Mouse (Mus musculus) liver, embryonic 12.5 days (tissue): Measurements from ENCODE around the gene Gng7. TPM values are rescaled to one million over a fixed set of nuclear protein-coding genes. Genes with fewer than 3 reads are reported as not detected.

ENCODE experiments used
- ATAC-seq: fragments of 200-750 bp; cut with Nextera tagmentation; 2 replicates; pipeline ENCODE4 v1.8.0; 2017; ENCODE audit warnings: moderate number of reproducible peaks, mild to moderate bottlenecking, moderate library complexity
- H3K27ac ChIP-seq: fragments of 300-500 bp; sonication (generic); 2 replicates; pipeline ENCODE4 v1.5.1; 2016; ENCODE audit warnings: mild to moderate bottlenecking
- H3K27me3 ChIP-seq: fragments of 300-500 bp; sonication (generic); replicated peaks from 2 replicates; pipeline ENCODE4 v1.6.1; 2016; ENCODE audit warnings: mild to moderate bottlenecking, moderate library complexity
- H3K36me3 ChIP-seq: fragments of 300-500 bp; sonication (generic); 2 replicates; pipeline ENCODE4 v1.6.1; 2016; ENCODE audit warnings: mild to moderate bottlenecking, moderate library complexity
- H3K4me1 ChIP-seq: fragments of 300-500 bp; sonication (generic); 2 replicates; pipeline ENCODE4 v1.6.1; 2016
- H3K4me2 ChIP-seq: fragments of 300-500 bp; sonication (generic); 2 replicates; pipeline ENCODE4 v1.6.1; 2016; ENCODE audit warnings: mild to moderate bottlenecking, moderate library complexity
- H3K4me3 ChIP-seq: fragments of 300-500 bp; sonication (generic); 2 replicates; pipeline ENCODE4 v1.5.1; 2016; ENCODE audit warnings: mild to moderate bottlenecking, moderate library complexity
- H3K9ac ChIP-seq: fragments of 300-500 bp; sonication (generic); 2 replicates; pipeline ENCODE4 v1.6.1; 2016; ENCODE audit warnings: mild to moderate bottlenecking, moderate library complexity
- H3K9me3 ChIP-seq: fragments of 300-500 bp; sonication (generic); replicated peaks from 2 replicates; pipeline ENCODE4 v1.6.1; 2016; ENCODE audit warnings: mild to moderate bottlenecking, moderate library complexity
- WGBS: fragments of 180-500 bp; shearing (Covaris S2); methylation state at CpG from one replicate; pipeline ENCODE4 v1.1.7; 2016; ENCODE audit not compliant: insufficient replicate concordance; 5-methylcytosine and 5-hydroxymethylcytosine counted together
- polyA plus RNA-seq: library from polyadenylated mRNA; unstranded; fragments of >200 nt; fragmentation: Nextera tagmentation; extraction: Ambion mirVana; gene quantifications from 2 replicates; pipeline ENCODE4 v1.2.1, GENCODE M21; 2016

Gng7 gene
- polyA plus RNA-seq, 1 experiment from 2014 or later: 0.80 TPM

- H3K27ac ChIP-seq: no peak overlapping the region
- ATAC-seq: no peak
- no peak overlapping the region for H3K4me3 ChIP-seq
- peaks cover 72% of the 10 kb centered on the region for H3K27me3 ChIP-seq
- no peak overlapping the region for H3K9ac ChIP-seq
- no peak overlapping the region for H3K4me2 ChIP-seq
- H3K9me3 ChIP-seq: no peaks in the 10 kb centered on the region
- peaks cover 24% of the 10 kb centered on the region for H3K4me1 ChIP-seq
- no peaks in the 10 kb centered on the region for H3K36me3 ChIP-seq
- WGBS: 67% methylated on average over 5 of the region's 5 CpGs
These were observed 9.7 kb upstream of the Gng7 start for GRCm38 (mm10) chr10:81024346-81024937.

- Histone ChIP-seq H3K27ac (no peak overlapping the region), H3K27me3 (peaks cover 72% of the 10 kb centered on the region), H3K4me1 (peaks cover 19% of the 10 kb centered on the region), H3K4me2 (no peak overlapping the region), H3K4me3 (no peak overlapping the region), H3K9ac (no peak overlapping the region), H3K36me3 (no peaks in the 10 kb centered on the region), H3K9me3 (no peaks in the 10 kb centered on the region)
- WGBS: 42% methylated on average over 8 of the region's 8 CpGs
- ATAC-seq: no peak
These were observed 8.0 kb upstream of the Gng7 start for GRCm38 (mm10) chr10:81022744-81023143.

- H3K27me3 ChIP-seq: peaks cover 67% of the 10 kb centered on the region
- no peaks in the 10 kb centered on the region for H3K36me3 ChIP-seq
- peaks cover 19% of the 10 kb centered on the region for H3K4me1 ChIP-seq
- ATAC-seq: no peak
- H3K4me2 ChIP-seq: no peak overlapping the region
- H3K9me3 ChIP-seq: no peaks in the 10 kb centered on the region
- H3K4me3 ChIP-seq: no peak overlapping the region
- H3K9ac ChIP-seq: no peak overlapping the region
- H3K27ac ChIP-seq: no peak overlapping the region
- 7% methylated on average over 26 of the region's 26 CpGs for WGBS
These were observed 6.9 kb upstream of the Gng7 start for GRCm38 (mm10) chr10:81021547-81022110.

GRCm38 (mm10) chr10:81020207-81020606 is 5.5 kb upstream of the Gng7 start:
- WGBS: 44% methylated on average over 2 of the region's 2 CpGs
- H3K9me3 ChIP-seq: no peaks in the 10 kb centered on the region

GRCm38 (mm10) chr10:81019687-81020086 is 4.9 kb upstream of the Gng7 start:
- no peak for ATAC-seq
- Histone ChIP-seq H3K27ac (no peak overlapping the region), H3K9ac (no peak overlapping the region), H3K27me3 (peaks cover 51% of the 10 kb centered on the region), H3K4me1 (peaks cover 21% of the 10 kb centered on the region), H3K9me3 (no peaks in the 10 kb centered on the region), H3K4me3 (no peak overlapping the region), H3K4me2 (no peak overlapping the region), H3K36me3 (no peaks in the 10 kb centered on the region)
- WGBS: 51% methylated on average over 6 of the region's 6 CpGs

More at GRCm38 (mm10) chr10:81020207-81020606, 5.5 kb upstream of the Gng7 start:
- no peak overlapping the region for H3K9ac ChIP-seq
- H3K4me2 ChIP-seq: no peak overlapping the region
- H3K4me3 ChIP-seq: no peak overlapping the region
- no peak overlapping the region for H3K27ac ChIP-seq
- H3K4me1 ChIP-seq: peaks cover 21% of the 10 kb centered on the region
- H3K36me3 ChIP-seq: no peaks in the 10 kb centered on the region
- ATAC-seq: no peak
- H3K27me3 ChIP-seq: peaks cover 56% of the 10 kb centered on the region

DNA sequence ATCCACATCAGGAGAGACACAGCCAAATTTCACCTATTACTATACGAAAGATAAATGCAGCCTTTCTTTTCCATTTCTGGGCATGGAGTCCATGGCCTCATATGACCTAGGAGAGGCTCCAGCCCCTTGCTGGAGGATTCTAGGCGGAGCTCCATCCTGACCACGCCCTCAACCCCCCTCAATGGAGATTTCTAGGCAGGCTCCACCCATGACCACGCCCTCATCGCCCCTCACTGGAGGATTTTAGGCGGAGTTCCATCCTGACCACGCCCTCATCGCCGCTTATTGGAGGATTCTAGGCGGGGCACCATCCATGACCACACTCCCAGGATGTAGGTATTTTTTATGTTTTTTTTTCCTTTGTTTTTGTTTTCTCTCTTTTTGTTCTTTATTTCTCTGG is 3.6 kb upstream of the Gng7 start:
- 30% methylated on average over 10 of the region's 10 CpGs for WGBS
- ATAC-seq: no peak
- H3K4me1 ChIP-seq: peaks cover 27% of the 10 kb centered on the region
- no peak overlapping the region for H3K4me2 ChIP-seq
- no peak overlapping the region for H3K27ac ChIP-seq
- H3K27me3 ChIP-seq: peaks cover 50% of the 10 kb centered on the region
- no peak overlapping the region for H3K9ac ChIP-seq
- no peaks in the 10 kb centered on the region for H3K36me3 ChIP-seq
- no peak overlapping the region for H3K4me3 ChIP-seq
- H3K9me3 ChIP-seq: no peaks in the 10 kb centered on the region

GRCm38 (mm10) chr10:81016645-81017044 is 1.9 kb upstream of the Gng7 start:
- Histone ChIP-seq H3K4me3 (no peak overlapping the region), H3K27ac (no peak overlapping the region), H3K4me2 (no peak overlapping the region), H3K4me1 (peaks cover 27% of the 10 kb centered on the region), H3K36me3 (no peaks in the 10 kb centered on the region), H3K9me3 (no peaks in the 10 kb centered on the region), H3K27me3 (peaks cover 48% of the 10 kb centered on the region), H3K9ac (no peak overlapping the region)
- ATAC-seq: no peak
- WGBS: 4% methylated on average over 7 of the region's 7 CpGs

DNA sequence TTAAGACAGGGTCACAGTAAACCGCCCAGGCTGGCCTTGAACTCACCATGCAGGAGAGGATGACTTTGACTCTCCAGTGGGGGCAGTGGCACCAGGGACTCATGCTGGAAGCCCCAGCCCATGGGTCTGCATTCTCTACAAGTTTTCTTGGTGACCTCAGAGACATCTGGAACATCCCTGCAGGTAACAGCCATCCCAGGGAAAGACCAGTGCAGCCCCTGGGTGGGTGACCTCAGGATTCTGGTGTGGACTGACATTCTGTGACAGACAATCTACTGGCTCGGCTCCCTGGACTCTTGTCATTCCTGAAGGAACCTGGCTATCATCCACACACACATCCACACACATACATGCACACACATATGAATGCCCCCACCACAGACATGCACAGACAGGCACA is 921 bp upstream of the Gng7 start:
- Histone ChIP-seq H3K27ac (no peak overlapping the region), H3K4me3 (no peak overlapping the region), H3K27me3 (peaks cover 40% of the 10 kb centered on the region), H3K9ac (no peak overlapping the region), H3K4me1 (peaks cover 27% of the 10 kb centered on the region), H3K9me3 (no peaks in the 10 kb centered on the region), H3K36me3 (no peaks in the 10 kb centered on the region), H3K4me2 (no peak overlapping the region)
- ATAC-seq: no peak
- 69% methylated on average over 2 of the region's 2 CpGs for WGBS

GRCm38 (mm10) chr10:81010851-81011250 is 3.9 kb downstream of the Gng7 start:
- Histone ChIP-seq H3K9me3 (no peaks in the 10 kb centered on the region), H3K27ac (no peak overlapping the region), H3K4me1 (peaks cover 21% of the 10 kb centered on the region), H3K27me3 (peaks cover 29% of the 10 kb centered on the region; the same call in 1 of the 2 replicates), H3K9ac (no peak overlapping the region), H3K36me3 (no peaks in the 10 kb centered on the region), H3K4me2 (no peak overlapping the region), H3K4me3 (no peak overlapping the region)
- WGBS: 60% methylated on average over 6 of the region's 6 CpGs
- no peak for ATAC-seq

- H3K9me3 ChIP-seq: no peaks in the 10 kb centered on the region
- peaks cover 5% of the 10 kb centered on the region; the same call in 1 of the 2 replicates for H3K4me1 ChIP-seq
- 23% methylated on average over 7 of the region's 7 CpGs for WGBS
- H3K4me2 ChIP-seq: no peak overlapping the region
- ATAC-seq: peak; percentile 65; the same call in 1 of the 2 replicates
- H3K36me3 ChIP-seq: no peaks in the 10 kb centered on the region
- H3K27me3 ChIP-seq: peaks cover 7% of the 10 kb centered on the region; the same call in 1 of the 2 replicates
- H3K4me3 ChIP-seq: no peak overlapping the region
- no peak overlapping the region for H3K27ac ChIP-seq
- H3K9ac ChIP-seq: no peak overlapping the region
These were observed 7.5 kb downstream of the Gng7 start for GRCm38 (mm10) chr10:81007240-81007639.

GRCm38 (mm10) chr10:81006005-81006677 is 8.6 kb downstream of the Gng7 start:
- Histone ChIP-seq H3K36me3 (no peaks in the 10 kb centered on the region), H3K9me3 (no peaks in the 10 kb centered on the region), H3K9ac (no peak overlapping the region), H3K27ac (no peak overlapping the region), H3K4me2 (no peak overlapping the region), H3K4me3 (no peak overlapping the region), H3K4me1 (peaks cover 6% of the 10 kb centered on the region), H3K27me3 (peaks cover 11% of the 10 kb centered on the region)
- no peak for ATAC-seq
- 85% methylated on average over 7 of the region's 7 CpGs for WGBS

- H3K9ac ChIP-seq: no peak overlapping the region
These were observed 13.6 kb downstream of the Gng7 start for GRCm38 (mm10) chr10:81001161-81001560.

More at GRCm38 (mm10) chr10:81001161-81001560, 13.6 kb downstream of the Gng7 start:
- H3K27me3 ChIP-seq: peaks cover 38% of the 10 kb centered on the region
- WGBS: 56% methylated on average over 10 of the region's 10 CpGs
- no peak for ATAC-seq
- peaks cover 28% of the 10 kb centered on the region for H3K4me1 ChIP-seq
- H3K9me3 ChIP-seq: no peaks in the 10 kb centered on the region
- no peaks in the 10 kb centered on the region for H3K36me3 ChIP-seq
- no peak overlapping the region for H3K4me3 ChIP-seq
- no peak overlapping the region for H3K4me2 ChIP-seq
- H3K27ac ChIP-seq: no peak overlapping the region
